Mouse (Mus musculus) kidney, embryonic 15.5 days (tissue): ENCODE measurements around the gene Afap1. TPM values are rescaled to one million over a fixed set of nuclear protein-coding genes. Genes with fewer than 3 reads are reported as not detected.

Experiments used
- ATAC-seq: fragments of 200-750 bp; cut with Nextera tagmentation; replicated peaks from 2 replicates; pipeline ENCODE4 v1.8.0; 2017; ENCODE audit warnings: moderate TSS enrichment; ENCODE audit not compliant: low FRiP score
- H3K27ac ChIP-seq: fragments of 300-500 bp; sonication (generic); 2 replicates; pipeline ENCODE4 v1.5.1; 2015; ENCODE audit warnings: mild to moderate bottlenecking, inconsistent platforms
- H3K27me3 ChIP-seq: fragments of 300-500 bp; sonication (generic); 2 replicates; pipeline ENCODE4 v1.6.1; 2015; ENCODE audit warnings: inconsistent platforms
- H3K36me3 ChIP-seq: fragments of 300-500 bp; sonication (generic); 2 replicates; pipeline ENCODE4 v1.6.1; 2015; ENCODE audit warnings: inconsistent platforms
- H3K4me1 ChIP-seq: fragments of 300-500 bp; sonication (generic); 2 replicates; pipeline ENCODE4 v1.6.1; 2015; ENCODE audit warnings: inconsistent platforms
- H3K4me2 ChIP-seq: fragments of 300-500 bp; sonication (generic); 2 replicates; pipeline ENCODE4 v1.6.1; 2015; ENCODE audit warnings: moderate library complexity, mild to moderate bottlenecking, inconsistent platforms
- H3K4me3 ChIP-seq: fragments of 300-500 bp; sonication (generic); replicated peaks from 2 replicates; pipeline ENCODE4 v1.5.1; 2015; ENCODE audit warnings: mild to moderate bottlenecking, inconsistent platforms
- H3K9ac ChIP-seq: fragments of 300-500 bp; sonication (generic); 2 replicates; pipeline ENCODE4 v1.6.1; 2015; ENCODE audit warnings: mild to moderate bottlenecking, inconsistent platforms
- H3K9me3 ChIP-seq: fragments of 300-500 bp; sonication (generic); replicated peaks from 2 replicates; pipeline ENCODE4 v1.6.1; 2016; ENCODE audit warnings: inconsistent platforms
- WGBS: fragments of 180-500 bp; shearing (Covaris S2); methylation state at CpG from one replicate; pipeline ENCODE4 v1.1.7; 2015; ENCODE audit warnings: mixed read lengths; 5-methylcytosine and 5-hydroxymethylcytosine counted together
- polyA plus RNA-seq: library from polyadenylated mRNA; unstranded; fragments of >200 nt; fragmentation: Nextera tagmentation; extraction: Ambion mirVana; gene quantifications from 2 replicates; pipeline ENCODE4 v1.2.1, GENCODE M21; 2015

Gene Afap1
- polyA plus RNA-seq, 1 experiment from 2014 or later, result 25.4 TPM

DNA sequence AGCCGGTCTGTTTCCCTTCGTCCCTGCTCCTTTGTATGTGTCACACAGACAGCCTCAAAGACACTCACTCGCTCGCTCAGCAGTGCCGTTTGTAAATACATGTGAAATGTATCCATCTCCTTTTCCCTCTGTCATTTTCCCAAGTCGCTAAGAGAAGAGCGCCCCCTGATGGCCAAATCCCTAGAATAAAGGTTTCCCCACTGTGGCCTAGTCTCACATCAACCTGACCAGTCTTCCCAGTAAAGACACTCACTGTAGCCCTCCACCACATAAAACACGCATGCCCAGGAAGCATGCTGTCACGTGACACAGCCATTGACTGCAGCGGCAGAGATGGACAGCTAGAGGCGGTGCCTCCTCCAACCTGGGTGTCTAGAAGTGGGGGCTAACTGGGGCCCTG lies 8.9 kb upstream of the Afap1 start:
- no peak for ATAC-seq
- no peaks in the 10 kb centered on the region for H3K36me3 ChIP-seq
- WGBS, result 42% methylated on average over 11 of the region's 11 CpGs
- H3K27ac ChIP-seq, result no peak overlapping the region
- no peak overlapping the region for H3K4me3 ChIP-seq
- H3K27me3 ChIP-seq, result no peaks in the 10 kb centered on the region
- peaks cover 11% of the 10 kb centered on the region; the same call in 1 of the 2 replicates for H3K4me1 ChIP-seq
- no peaks in the 10 kb centered on the region for H3K9me3 ChIP-seq
- no peak overlapping the region for H3K4me2 ChIP-seq
- no peak overlapping the region for H3K9ac ChIP-seq

DNA sequence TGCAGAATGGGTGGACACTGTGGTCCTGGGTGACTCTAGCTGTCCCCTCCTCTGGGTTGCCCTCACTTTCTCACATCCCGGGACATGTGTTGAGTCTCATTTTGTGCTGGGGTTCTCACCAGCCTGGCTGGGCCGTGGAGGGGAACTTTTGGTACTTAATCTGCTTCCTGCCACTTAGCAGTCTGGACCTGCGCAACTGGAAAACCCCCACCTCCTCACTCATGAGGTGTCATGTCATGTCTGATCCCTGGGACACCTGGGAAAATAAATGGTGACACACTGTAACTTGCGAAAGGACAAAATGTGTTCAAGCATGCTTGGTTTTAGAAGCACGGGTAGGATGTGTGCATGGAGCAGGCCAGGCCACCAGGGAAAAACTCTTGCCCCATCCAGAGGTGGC lies 8.4 kb upstream of the Afap1 start:
- no peaks in the 10 kb centered on the region for H3K36me3 ChIP-seq
- peaks cover 11% of the 10 kb centered on the region; the same call in 1 of the 2 replicates for H3K4me1 ChIP-seq
- no peak for ATAC-seq
- no peak overlapping the region for H3K27ac ChIP-seq
- no peak overlapping the region for H3K4me2 ChIP-seq
- 89% methylated on average over 5 of the region's 5 CpGs for WGBS
- no peaks in the 10 kb centered on the region for H3K27me3 ChIP-seq
- H3K9ac ChIP-seq, result no peak overlapping the region
- H3K4me3 ChIP-seq, result no peak overlapping the region
- H3K9me3 ChIP-seq, result no peaks in the 10 kb centered on the region

GRCm38 (mm10) chr5:35888959-35889358 lies 4.2 kb upstream of the Afap1 start:
- WGBS, result 55% methylated on average over 9 of the region's 9 CpGs

GRCm38 (mm10) chr5:35889641-35890040 lies 3.5 kb upstream of the Afap1 start:
- Histone ChIP-seq H3K27ac (no peak overlapping the region), H3K4me2 (no peak overlapping the region), H3K36me3 (no peaks in the 10 kb centered on the region), H3K4me1 (peaks cover 14% of the 10 kb centered on the region), H3K4me3 (no peak overlapping the region), H3K27me3 (peaks cover 4% of the 10 kb centered on the region; the same call in 1 of the 2 replicates), H3K9me3 (no peaks in the 10 kb centered on the region), H3K9ac (no peak overlapping the region)
- 53% methylated on average over 2 of the region's 2 CpGs for WGBS
- no peak for ATAC-seq

More at GRCm38 (mm10) chr5:35888959-35889358, 4.2 kb upstream of the Afap1 start:
- Histone ChIP-seq H3K4me2 (no peak overlapping the region), H3K27me3 (peaks cover 4% of the 10 kb centered on the region; the same call in 1 of the 2 replicates), H3K4me1 (peaks cover 10% of the 10 kb centered on the region), H3K9me3 (no peaks in the 10 kb centered on the region), H3K9ac (no peak overlapping the region), H3K27ac (no peak overlapping the region), H3K36me3 (no peaks in the 10 kb centered on the region), H3K4me3 (no peak overlapping the region)
- ATAC-seq, result no peak

DNA sequence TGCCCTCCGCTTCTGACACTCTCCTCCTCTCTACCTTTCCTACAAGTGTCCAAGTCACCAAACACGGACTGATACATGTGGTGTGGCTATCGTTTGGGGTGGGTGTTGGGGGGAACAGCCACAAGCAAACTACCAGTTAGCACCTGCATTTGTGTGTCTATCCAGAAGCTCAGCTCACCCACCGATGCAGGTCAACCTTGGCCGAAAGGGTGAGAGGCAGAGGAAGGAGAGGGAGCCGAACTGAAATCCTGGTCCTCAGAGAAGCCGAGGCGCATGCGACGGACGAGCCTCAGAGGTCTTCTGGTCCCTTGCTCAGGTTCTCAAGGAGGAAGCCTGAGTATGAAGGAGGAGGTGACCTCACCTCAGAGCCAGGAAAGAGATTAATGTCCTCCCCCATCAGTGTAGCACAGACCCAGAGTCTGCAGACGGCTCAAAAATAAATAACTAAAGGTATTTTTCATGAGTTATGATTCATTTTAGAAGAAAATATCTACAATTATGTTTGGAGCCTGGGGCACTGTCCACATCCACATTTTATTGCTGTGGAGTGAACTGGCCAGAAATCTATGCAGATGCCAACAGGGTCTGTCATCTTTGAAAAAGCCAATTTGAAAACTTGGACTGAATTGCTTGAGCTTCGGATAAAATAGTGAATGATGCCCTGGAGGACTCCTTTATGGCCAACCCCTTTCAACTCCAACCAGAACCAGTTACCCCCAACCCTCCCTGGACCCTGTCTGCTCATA lies 2.0 kb upstream of the Afap1 start:
- Histone ChIP-seq H3K4me3 (no peak overlapping the region), H3K27me3 (peaks cover 4% of the 10 kb centered on the region; the same call in 1 of the 2 replicates), H3K36me3 (no peaks in the 10 kb centered on the region), H3K9me3 (no peaks in the 10 kb centered on the region), H3K4me2 (no peak overlapping the region), H3K27ac (no peak overlapping the region), H3K4me1 (peaks cover 28% of the 10 kb centered on the region), H3K9ac (no peak overlapping the region)
- no peak for ATAC-seq
- WGBS, result 81% methylated on average over 13 of the region's 13 CpGs

DNA sequence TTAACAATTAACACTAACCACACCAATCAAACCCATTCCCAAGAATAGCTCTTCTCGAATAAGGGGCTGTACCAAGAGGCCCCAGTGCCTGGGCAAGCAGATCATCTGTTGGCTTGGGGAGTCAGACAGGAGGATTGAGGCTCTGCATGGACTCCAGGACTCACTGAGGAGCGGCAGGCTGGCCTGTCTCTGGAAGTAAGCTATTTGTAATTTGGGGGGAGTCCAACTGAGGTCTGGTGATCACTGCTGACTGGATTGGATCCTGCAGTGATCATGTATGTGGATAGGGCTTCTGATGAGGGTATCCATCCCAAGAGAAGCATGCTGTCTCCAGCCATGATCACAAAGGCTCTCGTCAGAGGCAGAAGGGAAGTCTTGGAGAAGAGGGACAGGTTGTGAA lies 756 bp upstream of the Afap1 start:
- Histone ChIP-seq H3K4me2 (no peak overlapping the region), H3K4me3 (no peak overlapping the region), H3K9ac (no peak overlapping the region), H3K36me3 (no peaks in the 10 kb centered on the region), H3K4me1 (peaks cover 39% of the 10 kb centered on the region), H3K9me3 (no peaks in the 10 kb centered on the region), H3K27me3 (peaks cover 4% of the 10 kb centered on the region; the same call in 1 of the 2 replicates), H3K27ac (no peak overlapping the region)
- WGBS, result 77% methylated on average over 3 of the region's 3 CpGs
- no peak for ATAC-seq

GRCm38 (mm10) chr5:35893805-35894260 lies 714 bp downstream of the Afap1 start:
- Histone ChIP-seq H3K27ac (peak overlapping the region; percentile 84), H3K4me2 (peak overlapping the region; percentile 85), H3K36me3 (no peaks in the 10 kb centered on the region), H3K9me3 (no peaks in the 10 kb centered on the region), H3K4me3 (peak overlapping the region; percentile 66), H3K27me3 (peaks cover 4% of the 10 kb centered on the region; the same call in 1 of the 2 replicates), H3K9ac (peak overlapping the region; percentile 73), H3K4me1 (peaks cover 54% of the 10 kb centered on the region)
- WGBS, result under 1% methylated on average over 21 of the region's 21 CpGs
- peak; percentile 67 for ATAC-seq

- peak overlapping the region; percentile 84 for H3K27ac ChIP-seq
- peaks cover 4% of the 10 kb centered on the region; the same call in 1 of the 2 replicates for H3K27me3 ChIP-seq
- no peaks in the 10 kb centered on the region for H3K9me3 ChIP-seq
- peak overlapping the region; percentile 73 for H3K9ac ChIP-seq
- peak overlapping the region; percentile 85 for H3K4me2 ChIP-seq
- peaks cover 58% of the 10 kb centered on the region for H3K4me1 ChIP-seq
- peak overlapping the region; percentile 66 for H3K4me3 ChIP-seq
- peak; percentile 16; the same call in 1 of the 2 replicates for ATAC-seq
- no peaks in the 10 kb centered on the region for H3K36me3 ChIP-seq
- 5% methylated on average over 30 of the region's 30 CpGs for WGBS
Observed at GRCm38 (mm10) chr5:35894295-35895047, 1.4 kb downstream of the Afap1 start.

- Histone ChIP-seq H3K4me3 (no peak overlapping the region), H3K27me3 (peaks cover 4% of the 10 kb centered on the region; the same call in 1 of the 2 replicates), H3K27ac (peak overlapping the region; percentile 11; the same call in 1 of the 2 replicates), H3K9ac (no peak overlapping the region), H3K36me3 (no peaks in the 10 kb centered on the region), H3K4me1 (peaks cover 72% of the 10 kb centered on the region), H3K9me3 (no peaks in the 10 kb centered on the region), H3K4me2 (no peak overlapping the region)
- ATAC-seq, result no peak
- 66% methylated on average over 4 of the region's 4 CpGs for WGBS
Observed at GRCm38 (mm10) chr5:35895926-35896325, 2.8 kb downstream of the Afap1 start.

DNA sequence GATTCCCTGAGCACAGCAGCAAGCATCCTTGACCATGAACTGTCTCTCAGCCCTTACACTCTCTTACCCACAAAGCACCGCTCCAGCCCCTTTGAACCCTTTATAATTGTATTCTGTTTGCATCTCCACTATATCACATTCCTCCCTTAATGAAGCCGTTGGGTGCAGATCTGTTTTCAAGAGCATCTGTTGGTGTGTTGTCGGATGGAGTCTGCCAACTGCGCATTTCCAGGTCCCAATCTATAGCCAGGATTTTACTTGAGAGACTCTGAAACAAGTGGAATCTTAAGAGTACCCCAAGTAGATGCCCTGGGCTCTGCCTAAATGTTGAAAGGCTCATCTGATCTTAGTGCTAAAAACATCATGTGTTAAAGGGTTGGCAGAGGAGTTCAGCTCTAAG lies 3.4 kb downstream of the Afap1 start:
- WGBS, result 79% methylated on average over 4 of the region's 4 CpGs
- no peaks in the 10 kb centered on the region for H3K36me3 ChIP-seq
- H3K27ac ChIP-seq, result peak overlapping the region; percentile 11; the same call in 1 of the 2 replicates
- H3K9ac ChIP-seq, result no peak overlapping the region
- no peak for ATAC-seq
- H3K4me2 ChIP-seq, result no peak overlapping the region
- peaks cover 79% of the 10 kb centered on the region for H3K4me1 ChIP-seq
- H3K4me3 ChIP-seq, result no peak overlapping the region
- H3K9me3 ChIP-seq, result no peaks in the 10 kb centered on the region
- peaks cover 4% of the 10 kb centered on the region; the same call in 1 of the 2 replicates for H3K27me3 ChIP-seq

DNA sequence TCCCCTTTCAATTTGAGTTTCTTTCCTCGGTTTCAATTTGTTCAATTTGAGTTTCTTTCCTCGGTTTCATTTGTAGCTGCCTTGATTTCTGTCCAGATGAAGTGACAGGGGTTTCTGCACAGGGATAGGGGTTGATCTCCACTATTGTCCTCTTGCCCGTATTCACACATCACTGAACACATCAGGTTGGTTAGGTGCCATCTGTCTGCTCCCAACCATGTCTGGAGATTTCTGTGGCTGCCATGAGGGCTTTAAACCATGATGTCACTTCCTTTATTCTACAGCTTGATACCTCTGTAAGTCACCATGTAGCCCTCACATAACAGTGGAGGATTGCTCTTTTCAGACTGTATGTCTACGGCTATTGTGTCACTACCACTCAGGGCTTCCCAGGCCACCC lies 4.0 kb downstream of the Afap1 start:
- H3K27me3 ChIP-seq, result peaks cover 4% of the 10 kb centered on the region; the same call in 1 of the 2 replicates
- H3K9ac ChIP-seq, result no peak overlapping the region
- WGBS, result 76% methylated on average over 4 of the region's 4 CpGs
- H3K4me2 ChIP-seq, result no peak overlapping the region
- H3K4me1 ChIP-seq, result peaks cover 80% of the 10 kb centered on the region
- no peaks in the 10 kb centered on the region for H3K9me3 ChIP-seq
- H3K36me3 ChIP-seq, result no peaks in the 10 kb centered on the region
- no peak overlapping the region for H3K27ac ChIP-seq
- no peak overlapping the region for H3K4me3 ChIP-seq
- no peak for ATAC-seq

DNA sequence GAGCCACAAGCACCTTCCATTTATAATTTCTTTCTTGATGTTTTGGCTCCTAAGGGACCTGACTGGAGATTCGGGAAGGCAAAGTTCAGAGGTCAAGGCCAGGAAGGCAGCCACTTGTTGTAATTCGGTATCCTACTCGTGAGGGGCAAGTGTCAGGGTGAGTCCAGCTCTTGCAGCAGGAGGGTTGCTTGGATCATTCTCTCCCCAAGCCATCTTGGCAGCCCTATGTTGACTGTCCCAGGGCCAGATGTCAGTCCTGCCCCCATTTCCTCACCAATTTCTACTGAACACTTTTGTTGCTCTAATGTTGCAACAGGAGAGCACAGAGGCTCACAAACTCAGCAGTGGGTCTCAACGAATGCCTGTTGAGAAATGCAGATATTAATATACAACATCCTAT lies 5.0 kb downstream of the Afap1 start:
- Histone ChIP-seq H3K27ac (no peak overlapping the region), H3K36me3 (0 out of 2 replicates have a peak, but pooled peaks cover 3% of the 10 kb centered on the region), H3K27me3 (no peaks in the 10 kb centered on the region), H3K4me1 (peaks cover 77% of the 10 kb centered on the region), H3K9ac (no peak overlapping the region), H3K4me2 (no peak overlapping the region), H3K9me3 (no peaks in the 10 kb centered on the region), H3K4me3 (no peak overlapping the region)
- no peak for ATAC-seq
- 32% methylated on average over 4 of the region's 4 CpGs for WGBS
